In the genomic region with DNA sequence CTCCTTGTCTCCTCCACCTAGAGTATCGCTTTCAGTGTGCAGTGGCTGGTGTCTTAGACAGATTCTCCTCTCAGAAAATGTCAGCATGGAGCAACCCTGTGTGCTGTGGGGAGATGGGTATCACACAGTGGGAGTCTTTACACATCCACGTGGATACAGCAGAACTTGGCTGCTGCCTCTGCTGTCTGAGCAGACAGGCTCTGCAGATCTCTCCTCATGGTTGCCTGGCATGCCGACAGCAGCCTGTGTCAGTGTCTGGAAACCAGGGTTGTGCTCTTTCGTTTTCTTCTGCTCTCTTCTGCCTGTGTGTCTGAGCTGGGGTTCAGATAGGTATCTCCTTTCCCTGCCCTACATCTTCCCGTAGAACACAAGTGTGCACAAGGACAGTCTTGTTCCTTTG, we compare ENCODE assay signal across 15 mouse cellular contexts.
DNase-seq lines count a peak whose midpoint lies in the region; ATAC-seq and TF ChIP-seq lines count a peak whose summit lies in the region.
"Had no signal": no experiment of that assay in that cellular context is flagged by ENCODE, and none has a peak within 500 bp of the region (broad histone marks: within the 10 kb centered on the region; RNA-seq: fewer than 3 reads in every experiment).

No protein-coding gene starts in this region.

- H3K27me3 ChIP-seq in forebrain, embryonic 15.5 days = no peaks in the 10 kb centered on the region
- no peaks in the 10 kb centered on the region for H3K27me3 ChIP-seq in forebrain, embryonic 10.5 days (ENCODE audit: poor library complexity, severe bottlenecking)
- no peaks in the 10 kb centered on the region for H3K27me3 ChIP-seq in lung, postnatal 0 days (replicated peaks; ENCODE audit: insufficient read depth, low read length)

- TF ChIP-seq CTCF in brain, embryonic 14.5 days (IDR thresholded peaks at IDR 0.05; ENCODE audit: borderline replicate concordance, extremely low read depth, insufficient read depth, insufficient read length) = no peak
- TF ChIP-seq CTCF in lung, postnatal 0 days (IDR thresholded peaks at IDR 0.05) = no peak

- H3K9me3 ChIP-seq in forebrain, embryonic 15.5 days = no peaks in the 10 kb centered on the region
- H3K9me3 ChIP-seq in forebrain, embryonic 10.5 days = no peaks in the 10 kb centered on the region
- no peaks in the 10 kb centered on the region for H3K9me3 ChIP-seq in lung, postnatal 0 days (ENCODE audit: low read length)
- H3K9me3 ChIP-seq: embryonic facial prominence, embryonic 13.5 days; neural tube, embryonic 13.5 days had no signal

- H3K27ac ChIP-seq in forebrain, embryonic 15.5 days (replicated peaks) = 0 out of 2 replicates have a peak overlapping the region, but pooled peaks have one; percentile 27
- H3K27ac ChIP-seq in forebrain, embryonic 10.5 days = no peak overlapping the region
- H3K27ac ChIP-seq in lung, postnatal 0 days (ENCODE audit: low read length) = no peak overlapping the region
- H3K27ac ChIP-seq: embryonic facial prominence, embryonic 13.5 days; neural tube, embryonic 13.5 days had no signal

- no peak for DNase-seq in forebrain, embryonic 10.5 days (ENCODE audit: extremely low spot score, low spot score)
- DNase-seq in brain, embryonic 14.5 days (ENCODE audit: low read depth) = peak; percentile 63
- DNase-seq in cerebellum, postnatal 36 days = peak; percentile 25 to 28
- DNase-seq in right cerebral cortex, adult 18-20 months = peak; percentile 15
- no peak for DNase-seq in lung, postnatal 14 days
- no peak for DNase-seq in urinary bladder, postnatal 36 days (ENCODE audit: low spot score in 2 of 2)
- DNase-seq in lung, postnatal 0 days (ENCODE audit: low spot score) = no peak
- DNase-seq: adrenal gland, postnatal 14 days; heart, postnatal 4 days; kidney, postnatal 36 days; lung, adult 18-20 months had no signal

- H3K9ac ChIP-seq in forebrain, embryonic 15.5 days (replicated peaks) = no peak overlapping the region
- no peak overlapping the region for H3K9ac ChIP-seq in lung, postnatal 0 days (replicated peaks; ENCODE audit: low read depth)
- H3K9ac ChIP-seq: embryonic facial prominence, embryonic 13.5 days; neural tube, embryonic 13.5 days had no signal

- no peaks in the 10 kb centered on the region for H3K36me3 ChIP-seq in forebrain, embryonic 15.5 days
- no peaks in the 10 kb centered on the region for H3K36me3 ChIP-seq in forebrain, embryonic 10.5 days (replicated peaks)
- H3K36me3 ChIP-seq in lung, postnatal 0 days (ENCODE audit: insufficient read depth, low read length) = no peaks in the 10 kb centered on the region
- H3K36me3 ChIP-seq: embryonic facial prominence, embryonic 13.5 days; neural tube, embryonic 13.5 days had no signal

- TF ChIP-seq POLR2A in brain, embryonic 14.5 days (IDR thresholded peaks at IDR 0.05; ENCODE audit: borderline replicate concordance, extremely low read depth, insufficient read depth, insufficient read length, poor library complexity, severe bottlenecking) = no peak

- H3K4me3 ChIP-seq in forebrain, embryonic 15.5 days = no peak overlapping the region
- H3K4me3 ChIP-seq in forebrain, embryonic 10.5 days = no peak overlapping the region
- no peak overlapping the region for H3K4me3 ChIP-seq in lung, postnatal 0 days (ENCODE audit: low read depth, low read length)
- H3K4me3 ChIP-seq: embryonic facial prominence, embryonic 13.5 days; neural tube, embryonic 13.5 days had no signal

- 0 out of 2 replicates have a peak, but pooled peaks have one; percentile 44 for ATAC-seq in forebrain, embryonic 15.5 days (replicated peaks)
- no peak for ATAC-seq in lung, postnatal 0 days
- ATAC-seq: intestine, postnatal 0 days had no signal

- no peak overlapping the region for H3K4me2 ChIP-seq in forebrain, embryonic 15.5 days (replicated peaks)
- H3K4me2 ChIP-seq in lung, postnatal 0 days (replicated peaks; ENCODE audit: low read depth, low read length) = no peak overlapping the region
- H3K4me2 ChIP-seq: embryonic facial prominence, embryonic 13.5 days; neural tube, embryonic 13.5 days had no signal

- no peak for TF ChIP-seq EP300 in lung, postnatal 0 days (IDR thresholded peaks at IDR 0.05)

- 56% methylated on average over 5 of the region's 5 CpGs for WGBS in forebrain, embryonic 15.5 days
- 79% methylated on average over 5 of the region's 5 CpGs for WGBS in forebrain, embryonic 10.5 days
- 61% methylated on average over 5 of the region's 5 CpGs for WGBS in lung, postnatal 0 days

- peaks cover 19% of the 10 kb centered on the region for H3K4me1 ChIP-seq in forebrain, embryonic 15.5 days
- no peaks in the 10 kb centered on the region for H3K4me1 ChIP-seq in forebrain, embryonic 10.5 days
- no peaks in the 10 kb centered on the region for H3K4me1 ChIP-seq in lung, postnatal 0 days (ENCODE audit: insufficient read depth, low read depth, low read length)
- H3K4me1 ChIP-seq: embryonic facial prominence, embryonic 13.5 days; neural tube, embryonic 13.5 days had no signal

Comparison
In these comparisons a context has a peak if more than half of its experiments do, and no peak if none do; other contexts are left out.
1. DNase-seq: peak in brain, embryonic 14.5 days (single experiment), cerebellum, postnatal 36 days (2 of 2) and right cerebral cortex, adult 18-20 months (single experiment); none in forebrain, embryonic 10.5 days (single experiment), lung, postnatal 14 days (single experiment), urinary bladder, postnatal 36 days (0 of 2) and lung, postnatal 0 days (single experiment).